Mouse (Mus musculus) brown adipose tissue, adult 24 weeks (tissue): Measurements from ENCODE around the gene Arhgap18. TPM values are rescaled to one million over a fixed set of nuclear protein-coding genes. Genes with fewer than 3 reads are reported as not detected.
A peak's percentile ranks its signal among the peaks of the same experiment; 100 is the strongest.

ENCODE experiments used
- H3K27ac ChIP-seq: fragments of 200-500 bp; replicated peaks from 2 replicates; pipeline ENCODE4 v1.5.1; 2012; ENCODE audit warnings: low read depth, mild to moderate bottlenecking, low read length
- H3K4me1 ChIP-seq: fragments of 200-500 bp; 2 replicates; pipeline ENCODE4 v1.6.1; 2012; ENCODE audit warnings: low read length, mixed read lengths; ENCODE audit not compliant: control insufficient read depth, insufficient read depth, insufficient read length
- H3K4me3 ChIP-seq: fragments of 200-500 bp; 2 replicates; pipeline ENCODE4 v1.5.1; 2012; ENCODE audit warnings: low read depth, mild to moderate bottlenecking, low read length, moderate library complexity; ENCODE audit not compliant: insufficient read depth
- polyA plus RNA-seq: library from polyadenylated mRNA; stranded (reverse); fragments of >200 nt; gene quantifications from 2 replicates; pipeline ENCODE4 v1.2.4, GENCODE M21; 2012; ENCODE audit not compliant: missing spikeins, insufficient read depth, insufficient read length

The Arhgap18 gene
- polyA plus RNA-seq, 1 experiment = 9.8 TPM

GRCm38 (mm10) chr10:26799562-26800051 is 46.4 kb downstream of the Arhgap18 start:
- H3K4me3 ChIP-seq = no peak overlapping the region
- H3K27ac ChIP-seq = peak overlapping the region; percentile 94
- H3K4me1 ChIP-seq = peaks cover 31% of the 10 kb centered on the region

DNA sequence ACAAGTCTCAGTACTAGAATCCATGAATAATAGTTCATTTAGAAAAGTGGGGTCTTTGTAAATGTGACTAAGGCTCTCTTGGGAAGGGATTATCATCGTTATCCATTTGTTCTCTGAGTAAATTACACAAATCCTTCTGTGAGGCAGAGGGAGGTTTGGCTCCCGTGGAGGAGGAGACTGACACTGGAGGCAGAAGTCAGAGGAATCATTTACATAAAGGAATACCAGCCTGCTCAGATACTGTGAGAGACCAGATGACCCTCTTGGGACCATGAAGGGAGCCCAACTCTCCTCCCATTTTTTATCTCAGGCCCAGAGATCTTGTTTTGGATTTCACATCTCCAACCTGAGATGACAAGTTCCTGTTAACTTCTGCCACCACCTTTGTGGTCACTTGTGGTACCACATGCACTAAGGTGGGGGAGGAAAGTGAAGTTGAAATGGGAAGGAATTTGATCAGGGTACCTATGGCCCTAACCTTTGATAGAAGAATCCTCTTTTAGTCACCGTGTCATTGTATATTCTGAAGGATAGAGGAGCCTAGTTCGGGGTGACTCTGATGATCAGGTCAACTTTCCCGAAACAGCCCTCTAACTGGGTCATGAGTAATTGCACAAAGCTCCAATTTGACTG is 51.2 kb downstream of the Arhgap18 start:
- peaks cover 19% of the 10 kb centered on the region; the same call in 1 of the 2 replicates for H3K4me1 ChIP-seq
- H3K27ac ChIP-seq = peak overlapping the region; percentile 28; the same call in 1 of the 2 replicates
- H3K4me3 ChIP-seq = no peak overlapping the region

GRCm38 (mm10) chr10:26805007-26805406 is 51.8 kb downstream of the Arhgap18 start:
- Histone ChIP-seq H3K4me1 (peaks cover 17% of the 10 kb centered on the region; the same call in 1 of the 2 replicates), H3K27ac (no peak overlapping the region)

GRCm38 (mm10) chr10:26806092-26806491 is 52.9 kb downstream of the Arhgap18 start:
- peaks cover 24% of the 10 kb centered on the region for H3K4me1 ChIP-seq
- H3K4me3 ChIP-seq = no peak overlapping the region
- H3K27ac ChIP-seq = no peak overlapping the region

More at GRCm38 (mm10) chr10:26805007-26805406, 51.8 kb downstream of the Arhgap18 start:
- no peak overlapping the region for H3K4me3 ChIP-seq

GRCm38 (mm10) chr10:26810059-26810458 is 56.8 kb downstream of the Arhgap18 start:
- Histone ChIP-seq H3K4me3 (no peak overlapping the region), H3K4me1 (peaks cover 12% of the 10 kb centered on the region), H3K27ac (0 out of 2 replicates have a peak overlapping the region, but pooled peaks have one; percentile 45)

GRCm38 (mm10) chr10:26810810-26811209 is 57.6 kb downstream of the Arhgap18 start:
- peaks cover 12% of the 10 kb centered on the region for H3K4me1 ChIP-seq
- peak overlapping the region; percentile 39 for H3K27ac ChIP-seq
- H3K4me3 ChIP-seq = no peak overlapping the region

GRCm38 (mm10) chr10:26811342-26811741 is 58.1 kb downstream of the Arhgap18 start:
- Histone ChIP-seq H3K4me1 (peaks cover 14% of the 10 kb centered on the region), H3K4me3 (no peak overlapping the region), H3K27ac (no peak overlapping the region; the same call in 1 of the 2 replicates)

DNA sequence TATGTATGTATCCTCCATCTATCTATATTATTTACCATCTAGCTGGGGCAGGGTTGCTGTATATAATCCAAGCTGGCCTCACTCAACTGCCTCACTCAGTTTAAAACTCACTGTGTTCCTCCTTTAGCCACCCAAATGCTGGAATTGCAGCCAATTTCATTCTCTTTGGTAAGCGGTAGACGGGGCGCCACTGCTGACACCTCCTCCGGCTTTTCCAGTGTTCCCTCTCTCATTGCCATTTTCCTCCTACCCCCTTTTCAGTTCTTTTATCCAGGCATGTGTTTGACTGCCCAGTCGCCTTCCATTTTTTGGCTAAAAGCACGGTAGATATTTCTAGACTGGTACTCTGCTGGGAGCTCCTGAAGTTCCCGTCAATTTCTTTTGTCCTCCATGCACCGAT is 62.4 kb downstream of the Arhgap18 start:
- Histone ChIP-seq H3K27ac (no peak overlapping the region), H3K4me3 (no peak overlapping the region), H3K4me1 (peaks cover 15% of the 10 kb centered on the region)

GRCm38 (mm10) chr10:26820326-26820725 is 67.1 kb downstream of the Arhgap18 start:
- Histone ChIP-seq H3K27ac (no peak overlapping the region), H3K4me1 (peaks cover 24% of the 10 kb centered on the region), H3K4me3 (no peak overlapping the region)

GRCm38 (mm10) chr10:26820936-26821335 is 67.7 kb downstream of the Arhgap18 start:
- Histone ChIP-seq H3K27ac (no peak overlapping the region), H3K4me3 (no peak overlapping the region), H3K4me1 (peaks cover 24% of the 10 kb centered on the region)

GRCm38 (mm10) chr10:26823997-26824396 is 70.8 kb downstream of the Arhgap18 start:
- H3K27ac ChIP-seq = peak overlapping the region; percentile 7
- peaks cover 24% of the 10 kb centered on the region for H3K4me1 ChIP-seq
- no peak overlapping the region for H3K4me3 ChIP-seq

DNA sequence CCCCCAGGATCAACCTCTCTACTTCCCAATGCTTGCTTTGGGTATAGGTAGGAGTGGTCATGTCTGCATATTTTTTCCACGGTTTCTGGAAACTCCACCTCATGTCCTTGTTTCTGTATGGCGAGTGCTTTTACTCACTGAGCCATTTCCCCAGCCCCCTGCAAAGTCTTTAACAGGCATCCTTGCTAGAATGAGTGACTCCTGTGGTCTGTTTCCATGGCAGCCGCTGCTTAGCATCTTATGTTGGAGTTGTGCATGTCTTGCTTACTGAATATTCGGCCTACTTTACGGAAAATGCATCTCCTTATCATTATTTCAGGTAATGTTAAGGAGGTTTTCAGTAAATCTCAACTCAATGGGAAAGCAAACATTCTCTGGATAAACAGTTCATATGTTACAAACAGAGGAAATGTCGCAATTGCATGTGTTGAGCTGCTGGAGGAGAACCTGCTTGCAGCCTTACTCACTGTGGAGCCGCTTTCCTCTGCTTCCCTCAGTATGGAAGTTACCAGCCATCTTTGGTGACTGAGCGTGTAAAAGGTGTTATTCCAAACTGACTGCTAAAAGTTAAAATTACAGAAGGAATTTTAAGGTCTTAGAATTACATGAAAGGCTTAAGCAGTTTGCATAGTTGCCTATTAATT is 72.1 kb downstream of the Arhgap18 start:
- Histone ChIP-seq H3K4me1 (peaks cover 30% of the 10 kb centered on the region), H3K27ac (peak overlapping the region; percentile 49), H3K4me3 (no peak overlapping the region)

DNA sequence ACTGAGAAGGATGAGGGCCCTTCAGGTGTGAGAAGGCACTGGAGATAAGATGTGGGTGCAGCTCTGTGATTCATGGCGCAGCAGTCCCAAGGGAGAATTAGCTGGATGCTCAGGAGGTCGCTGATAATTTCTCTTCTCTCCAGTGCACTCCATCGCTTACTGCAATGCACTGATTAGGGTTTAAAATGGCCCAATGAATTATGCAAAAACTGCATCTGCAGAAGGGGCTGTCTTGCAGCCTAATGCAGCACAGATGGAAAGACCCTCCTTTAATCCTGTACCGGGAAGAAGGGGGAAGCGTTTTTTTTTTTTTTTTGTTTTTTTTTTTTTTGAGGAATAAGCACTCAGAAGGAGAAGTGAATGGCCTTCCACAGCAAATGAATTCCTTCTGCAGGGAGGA is 74.1 kb downstream of the Arhgap18 start:
- Histone ChIP-seq H3K4me3 (no peak overlapping the region), H3K4me1 (peaks cover 29% of the 10 kb centered on the region), H3K27ac (peak overlapping the region; percentile 63)

DNA sequence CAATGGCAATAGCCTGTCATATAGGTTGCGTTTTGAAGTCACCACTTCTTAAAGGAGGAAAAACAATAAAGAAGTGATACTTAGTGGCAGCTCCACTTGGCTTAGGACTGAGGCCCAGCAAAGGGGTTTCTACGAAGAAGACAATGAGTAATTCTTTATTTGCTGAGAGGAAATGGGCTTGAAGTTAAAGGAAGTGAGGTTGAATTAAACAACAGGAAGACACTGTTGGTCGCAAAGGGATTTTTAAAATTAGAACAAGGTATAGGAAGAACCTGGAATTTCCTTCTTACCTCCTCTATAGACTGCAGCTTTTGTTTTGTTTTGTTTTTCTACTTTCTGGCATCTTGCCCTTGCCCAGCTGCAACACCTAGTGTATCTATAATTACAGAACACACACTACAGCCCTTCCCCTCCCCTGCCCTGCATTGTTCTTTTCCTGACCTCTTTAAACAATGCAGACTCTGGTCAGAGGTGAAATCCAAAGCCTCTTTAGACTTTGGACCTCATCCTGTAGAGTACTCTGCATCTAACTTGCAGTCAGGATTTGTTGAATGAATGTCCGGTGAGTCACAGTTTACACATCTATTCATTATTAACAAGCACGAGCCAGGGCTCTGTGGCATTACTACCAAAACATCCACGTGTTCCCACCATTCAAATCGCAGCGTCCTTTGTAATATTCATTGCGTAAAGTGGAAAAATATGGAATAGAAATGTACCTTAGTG is 75.4 kb downstream of the Arhgap18 start:
- Histone ChIP-seq H3K4me1 (peaks cover 23% of the 10 kb centered on the region), H3K27ac (peak overlapping the region; percentile 91), H3K4me3 (no peak overlapping the region)

DNA sequence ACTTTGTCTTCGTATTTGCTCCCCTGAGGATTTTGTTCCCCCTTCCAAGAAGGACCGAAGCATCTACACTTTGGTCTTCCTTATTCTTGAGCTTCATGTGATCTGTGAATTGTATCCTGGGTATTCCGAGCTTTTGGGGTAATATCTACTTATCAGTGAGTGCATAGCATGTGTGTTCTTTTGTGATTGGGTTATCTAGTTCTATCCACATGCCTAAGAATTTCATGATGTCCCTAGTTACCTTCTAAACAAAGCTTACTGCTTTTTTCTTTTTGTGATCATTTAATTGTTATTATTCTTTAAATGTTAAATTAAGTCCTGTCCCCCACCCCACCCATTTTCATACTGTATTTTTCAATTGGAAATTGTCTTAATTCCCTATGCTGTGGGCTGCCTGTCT is 78.8 kb downstream of the Arhgap18 start:
- H3K4me3 ChIP-seq = no peak overlapping the region
- peaks cover 26% of the 10 kb centered on the region for H3K4me1 ChIP-seq
- no peak overlapping the region for H3K27ac ChIP-seq
